Mouse (Mus musculus) liver, embryonic 13.5 days (tissue): ENCODE measurements around the gene Mylk2. TPM values are rescaled to one million over a fixed set of nuclear protein-coding genes. Genes with fewer than 3 reads are reported as not detected.
A peak's percentile ranks its signal among the peaks of the same experiment; 100 is the strongest.

Experiments
- ATAC-seq: fragments of 200-750 bp; cut with Nextera tagmentation; 2 replicates; pipeline ENCODE4 v1.8.0; 2017; ENCODE audit warnings: low read depth, mild to moderate bottlenecking, moderate number of reproducible peaks, moderate library complexity
- DNase-seq: peaks from one replicate; pipeline ENCODE4 v3.0.0; 2022
- H3K27ac ChIP-seq: fragments of 300-500 bp; sonication (generic); 2 replicates; pipeline ENCODE4 v1.5.1; 2015; ENCODE audit warnings: moderate library complexity, mild to moderate bottlenecking, inconsistent platforms
- H3K27me3 ChIP-seq: fragments of 300-500 bp; sonication (generic); 2 replicates; pipeline ENCODE4 v1.6.1; 2015; ENCODE audit warnings: mild to moderate bottlenecking, inconsistent platforms
- H3K36me3 ChIP-seq: fragments of 300-500 bp; sonication (generic); 2 replicates; pipeline ENCODE4 v1.6.1; 2015; ENCODE audit warnings: mild to moderate bottlenecking, inconsistent platforms
- H3K4me1 ChIP-seq: fragments of 300-500 bp; sonication (generic); replicated peaks from 2 replicates; pipeline ENCODE4 v1.6.1; 2015; ENCODE audit warnings: inconsistent platforms
- H3K4me2 ChIP-seq: fragments of 300-500 bp; sonication (generic); 2 replicates; pipeline ENCODE4 v1.6.1; 2015; ENCODE audit warnings: inconsistent platforms, mild to moderate bottlenecking, moderate library complexity
- H3K4me3 ChIP-seq: fragments of 300-500 bp; sonication (generic); replicated peaks from 2 replicates; pipeline ENCODE4 v1.5.1; 2015; ENCODE audit warnings: mild to moderate bottlenecking, inconsistent platforms
- H3K9ac ChIP-seq: fragments of 300-500 bp; sonication (generic); 2 replicates; pipeline ENCODE4 v1.6.1; 2015; ENCODE audit warnings: mild to moderate bottlenecking, inconsistent platforms
- H3K9me3 ChIP-seq: fragments of 300-500 bp; sonication (generic); replicated peaks from 2 replicates; pipeline ENCODE4 v1.6.1; 2016; ENCODE audit warnings: inconsistent platforms
- WGBS: fragments of 180-500 bp; shearing (Covaris S2); methylation state at CpG from one replicate; pipeline ENCODE4 v1.1.7; 2015; ENCODE audit not compliant: insufficient replicate concordance; 5-methylcytosine and 5-hydroxymethylcytosine counted together
- polyA plus RNA-seq: library from polyadenylated mRNA; unstranded; fragments of >200 nt; fragmentation: Nextera tagmentation; extraction: Ambion mirVana; gene quantifications from 2 replicates; pipeline ENCODE4 v1.2.1, GENCODE M21; 2015

The Mylk2 gene
- polyA plus RNA-seq, 1 experiment from 2014 or later, result not detected

GRCm38 (mm10) chr2:152944013-152944412 is 32.9 kb downstream of the Mylk2 start:
- Histone ChIP-seq H3K9me3 (no peaks in the 10 kb centered on the region), H3K4me1 (no peaks in the 10 kb centered on the region), H3K36me3 (no peaks in the 10 kb centered on the region), H3K9ac (no peak overlapping the region), H3K27ac (no peak overlapping the region), H3K27me3 (peaks cover 96% of the 10 kb centered on the region), H3K4me3 (no peak overlapping the region), H3K4me2 (no peak overlapping the region)
- WGBS, result 44% methylated on average over 9 of the region's 9 CpGs
- ATAC-seq (no peak), DNase-seq (no peak)

GRCm38 (mm10) chr2:152947098-152947497 is 35.9 kb downstream of the Mylk2 start:
- peaks cover 3% of the 10 kb centered on the region; the same call in 1 of the 2 replicates for H3K4me1 ChIP-seq
- H3K9me3 ChIP-seq, result no peaks in the 10 kb centered on the region
- ATAC-seq, result no peak
- H3K4me2 ChIP-seq, result no peak overlapping the region
- no peak overlapping the region for H3K4me3 ChIP-seq
- H3K27ac ChIP-seq, result no peak overlapping the region
- WGBS, result 50% methylated on average over 7 of the region's 7 CpGs
- H3K27me3 ChIP-seq, result peaks cover 99% of the 10 kb centered on the region
- H3K36me3 ChIP-seq, result no peaks in the 10 kb centered on the region
- no peak overlapping the region for H3K9ac ChIP-seq
- no peak for DNase-seq

- Histone ChIP-seq H3K27me3 (peaks cover 95% of the 10 kb centered on the region), H3K9ac (no peak overlapping the region), H3K36me3 (no peaks in the 10 kb centered on the region), H3K4me3 (no peak overlapping the region), H3K9me3 (no peaks in the 10 kb centered on the region), H3K4me2 (no peak overlapping the region), H3K4me1 (peaks cover 3% of the 10 kb centered on the region; the same call in 1 of the 2 replicates), H3K27ac (no peak overlapping the region)
- WGBS, result 61% methylated on average over 5 of the region's 5 CpGs
- ATAC-seq (no peak), DNase-seq (no peak)
Measured at GRCm38 (mm10) chr2:152948438-152949020, 37.4 kb downstream of the Mylk2 start.

- H3K27me3 ChIP-seq, result peaks cover 86% of the 10 kb centered on the region
- peaks cover 3% of the 10 kb centered on the region; the same call in 1 of the 2 replicates for H3K4me1 ChIP-seq
- ATAC-seq (no peak), DNase-seq (no peak)
- H3K27ac ChIP-seq, result no peak overlapping the region
- H3K9me3 ChIP-seq, result no peaks in the 10 kb centered on the region
- H3K36me3 ChIP-seq, result no peaks in the 10 kb centered on the region
- H3K4me2 ChIP-seq, result no peak overlapping the region
- H3K9ac ChIP-seq, result no peak overlapping the region
- 31% methylated on average over 11 of the region's 11 CpGs for WGBS
- no peak overlapping the region for H3K4me3 ChIP-seq
Measured at GRCm38 (mm10) chr2:152950358-152951064, 39.4 kb downstream of the Mylk2 start.

GRCm38 (mm10) chr2:152951065-152951849 is 40.1 kb downstream of the Mylk2 start, which contains the start of gene Dusp15:
Dusp15 (minus strand) TSS chr2:152951698.
- H3K9me3 ChIP-seq, result no peaks in the 10 kb centered on the region
- no peak for ATAC-seq
- H3K27me3 ChIP-seq, result peaks cover 83% of the 10 kb centered on the region
- no peak for DNase-seq
- H3K36me3 ChIP-seq, result no peaks in the 10 kb centered on the region
- H3K4me2 ChIP-seq, result peak within 1 kb of the TSS; percentile 71
- no peak within 1 kb of the TSS; the same call in 1 of the 2 replicates for H3K9ac ChIP-seq
- peaks cover 3% of the 10 kb centered on the region; the same call in 1 of the 2 replicates for H3K4me1 ChIP-seq
- WGBS, result 2% methylated on average over 47 of the region's 54 CpGs
- peak within 1 kb of the TSS; percentile 55 for H3K4me3 ChIP-seq
- no peak within 1 kb of the TSS for H3K27ac ChIP-seq

- no peaks in the 10 kb centered on the region for H3K36me3 ChIP-seq
- H3K27ac ChIP-seq, result no peak overlapping the region
- peaks cover 3% of the 10 kb centered on the region; the same call in 1 of the 2 replicates for H3K4me1 ChIP-seq
- H3K4me3 ChIP-seq, result peak overlapping the region; percentile 55
- no peak for DNase-seq
- no peak overlapping the region for H3K9ac ChIP-seq
- no peaks in the 10 kb centered on the region for H3K9me3 ChIP-seq
- ATAC-seq, result no peak
- WGBS, result 22% methylated on average over 13 of the region's 13 CpGs
- H3K4me2 ChIP-seq, result peak overlapping the region; percentile 71
- peaks cover 75% of the 10 kb centered on the region for H3K27me3 ChIP-seq
Measured at GRCm38 (mm10) chr2:152951850-152952720, 40.9 kb downstream of the Mylk2 start.

- no peak for DNase-seq
- WGBS, result 39% methylated on average over 3 of the region's 3 CpGs
- Histone ChIP-seq H3K9ac (no peak overlapping the region), H3K36me3 (no peaks in the 10 kb centered on the region), H3K27me3 (peaks cover 43% of the 10 kb centered on the region), H3K4me2 (no peak overlapping the region), H3K4me1 (no peaks in the 10 kb centered on the region), H3K27ac (no peak overlapping the region), H3K9me3 (no peaks in the 10 kb centered on the region), H3K4me3 (no peak overlapping the region)
- no peak for ATAC-seq
Measured at GRCm38 (mm10) chr2:152958116-152958515, 47.0 kb downstream of the Mylk2 start.

GRCm38 (mm10) chr2:152962091-152962793 is 51.1 kb downstream of the Mylk2 start, which contains the start of gene Ttll9:
Ttll9 (plus strand) TSS chr2:152962485.
- Histone ChIP-seq H3K4me3 (peak within 1 kb of the TSS; percentile 39), H3K4me2 (peak within 1 kb of the TSS; percentile 55), H3K27ac (no peak within 1 kb of the TSS), H3K36me3 (no peaks in the 10 kb centered on the region), H3K9me3 (no peaks in the 10 kb centered on the region), H3K27me3 (peaks cover 29% of the 10 kb centered on the region), H3K4me1 (no peaks in the 10 kb centered on the region), H3K9ac (no peak within 1 kb of the TSS)
- 3% methylated on average over 34 of the region's 34 CpGs for WGBS
- ATAC-seq (peak; percentile 48; the same call in 1 of the 2 replicates), DNase-seq (peak; percentile 28)

- DNase-seq (no peak), ATAC-seq (no peak)
- no peak overlapping the region for H3K4me2 ChIP-seq
- H3K27ac ChIP-seq, result no peak overlapping the region
- no peak overlapping the region for H3K9ac ChIP-seq
- no peak overlapping the region for H3K4me3 ChIP-seq
- 51% methylated on average over 4 of the region's 4 CpGs for WGBS
- H3K9me3 ChIP-seq, result no peaks in the 10 kb centered on the region
- no peaks in the 10 kb centered on the region for H3K4me1 ChIP-seq
- H3K27me3 ChIP-seq, result peaks cover 23% of the 10 kb centered on the region
- H3K36me3 ChIP-seq, result no peaks in the 10 kb centered on the region
Measured at GRCm38 (mm10) chr2:152965555-152965954, 54.4 kb downstream of the Mylk2 start.
